Mouse (Mus musculus) urinary bladder, adult 18-20 months (tissue): Measurements from ENCODE around the gene Unc119.
A peak's percentile ranks its signal among the peaks of the same experiment; 100 is the strongest.

Source experiments
- DNase-seq, 2 experiments: peaks; one replicate each; pipeline ENCODE4 v3.0.0; 2022; ENCODE audit warnings: low spot score in 2 of 2, mixed read lengths in 2 of 2

Gene Unc119

DNA sequence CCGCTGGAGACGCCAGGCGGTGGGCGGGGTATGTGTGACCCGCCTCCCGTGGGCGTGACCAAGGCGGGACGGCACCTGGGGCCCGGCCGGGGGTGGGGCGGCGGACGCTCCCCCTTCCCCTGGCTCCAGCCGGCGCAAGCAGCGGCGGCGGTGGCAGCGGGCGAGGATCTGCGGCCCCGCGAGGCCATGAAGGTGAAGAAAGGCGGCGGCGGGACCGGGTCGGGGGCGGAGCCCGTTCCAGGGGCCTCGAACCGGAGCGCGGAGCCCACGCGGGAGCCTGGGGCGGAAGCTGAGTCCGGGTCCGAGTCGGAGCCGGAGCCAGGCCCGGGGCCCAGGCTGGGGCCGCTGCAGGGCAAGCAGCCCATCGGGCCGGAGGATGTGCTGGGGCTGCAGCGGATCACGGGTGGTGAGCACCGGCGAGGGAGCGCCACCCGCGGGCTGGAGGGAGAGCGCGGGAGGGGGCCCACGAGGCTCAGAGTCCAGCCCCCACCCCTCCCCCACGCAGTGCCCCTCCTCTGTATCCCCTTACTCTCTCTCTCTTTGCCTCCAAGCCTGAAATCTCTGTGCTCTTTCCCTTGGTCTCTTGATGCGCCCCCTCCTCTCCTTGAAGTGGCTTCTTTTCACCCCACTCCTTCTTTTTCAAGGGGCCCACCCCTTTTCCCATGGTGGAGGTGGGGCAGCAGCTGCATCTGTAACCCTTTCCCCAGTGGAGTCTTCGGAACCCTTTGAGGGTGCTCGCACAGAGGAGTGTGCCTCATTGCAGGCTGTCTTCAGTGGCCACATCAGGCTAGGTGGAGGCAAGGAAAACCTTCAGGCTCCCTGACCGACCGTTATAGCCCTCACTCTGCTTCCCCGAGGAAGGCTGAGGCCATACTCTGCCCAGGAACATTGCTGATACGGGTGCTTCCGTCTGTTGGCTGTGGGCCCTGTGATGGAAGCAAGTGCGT is at the start of gene Unc119:
TSS of gene Unc119 (plus strand) at position 102 of the 947 bp plus-strand sequence.
- peak; percentile 71 to 79 for DNase-seq

DNA sequence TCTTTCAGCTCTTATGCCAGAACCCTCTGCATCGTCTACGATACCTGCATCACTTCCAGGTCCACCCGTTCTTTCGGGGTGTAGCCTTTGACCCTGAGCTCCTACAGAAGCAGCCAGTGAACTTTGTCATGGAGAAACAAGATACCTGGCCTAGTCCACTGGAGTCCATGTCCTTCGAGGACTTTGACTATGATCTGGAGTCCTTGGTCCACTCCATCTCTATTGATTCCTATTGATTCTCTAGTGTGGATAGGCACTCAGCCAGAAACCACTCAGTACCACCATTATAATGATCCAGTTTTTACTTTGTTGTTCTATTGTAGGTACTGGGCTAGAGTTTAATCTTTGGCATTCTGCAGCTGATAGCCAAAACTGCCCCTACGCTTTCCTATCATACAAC is 48.7 kb upstream of the Unc119 start:
- no peak for DNase-seq

DNA sequence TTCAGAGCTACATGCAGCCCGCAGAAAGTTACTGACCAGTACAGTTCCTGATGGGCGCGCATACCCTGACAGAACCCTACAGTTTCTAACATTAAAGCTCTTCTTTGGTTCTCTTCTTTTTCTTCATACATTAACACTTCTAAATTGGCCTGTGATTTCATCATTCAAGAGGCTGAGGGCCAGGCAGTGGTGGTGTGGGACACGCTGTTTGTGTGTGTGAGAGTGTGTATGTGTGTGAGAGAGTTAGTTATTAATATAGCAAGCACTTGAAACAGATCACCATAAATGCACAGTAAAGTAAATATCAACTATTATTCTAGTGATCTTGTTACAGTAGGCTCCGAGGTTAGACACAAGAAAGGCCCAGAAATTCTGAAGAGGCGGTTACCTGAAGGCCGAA is 42.4 kb upstream of the Unc119 start:
- DNase-seq = no peak

DNA sequence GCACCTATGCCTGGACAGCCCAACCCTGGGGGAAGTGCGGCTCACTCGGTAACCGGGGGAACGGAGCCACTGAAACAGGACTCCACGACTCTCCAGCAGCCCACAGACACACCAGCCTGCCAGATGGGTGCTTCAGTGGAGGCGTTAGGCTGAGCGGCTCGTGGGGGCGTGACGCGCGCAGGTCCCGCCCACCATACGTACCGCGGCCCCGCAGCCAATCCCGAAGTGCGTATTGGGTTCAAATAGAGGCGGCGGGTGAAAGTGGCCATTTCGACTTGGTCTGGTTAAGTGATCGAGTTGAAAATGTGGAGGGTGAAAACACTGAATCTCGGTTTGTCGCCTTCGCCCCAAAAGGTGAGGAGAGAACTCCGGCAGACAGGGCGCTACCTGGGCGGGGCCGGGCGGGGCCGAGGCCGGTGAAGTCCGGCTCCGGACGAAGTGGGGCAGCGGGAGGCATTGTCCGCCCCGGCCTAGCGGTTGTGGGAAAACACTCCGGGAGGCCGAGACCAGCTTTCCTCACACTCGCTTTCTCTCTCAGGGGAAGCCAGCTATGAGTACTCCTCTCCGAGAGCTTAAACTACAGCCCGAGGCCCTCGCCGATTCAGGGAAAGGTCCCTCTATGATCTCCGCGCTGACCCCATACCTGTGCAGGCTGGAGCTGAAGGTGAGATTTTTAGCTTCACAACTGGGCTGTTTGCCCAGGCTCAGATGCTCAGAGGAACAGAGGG is 41.8 kb upstream of the Unc119 start, which contains the start of gene Spag5:
TSS of gene Spag5 (plus strand) at position 173 of the 728 bp plus-strand sequence.
- peak; percentile 81 for DNase-seq

DNA sequence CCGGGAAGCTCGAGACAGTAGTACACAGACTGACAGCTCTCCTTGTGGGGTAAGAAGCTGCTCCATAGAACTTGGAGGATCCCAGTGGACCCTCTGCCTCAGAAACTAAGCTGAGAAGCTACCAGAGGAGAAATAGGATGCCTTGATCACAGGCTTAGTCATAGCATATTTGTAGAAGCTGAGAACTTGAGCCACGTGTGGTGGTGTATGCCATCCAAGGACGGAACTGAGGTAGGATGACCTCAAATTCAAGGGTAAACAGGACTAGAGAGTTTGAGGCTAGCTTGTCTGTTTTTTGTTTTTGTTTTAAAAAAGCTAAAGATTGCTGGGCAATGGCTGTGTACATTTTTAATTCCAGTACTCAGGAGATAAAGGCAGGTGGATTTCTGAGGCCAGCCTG is 38.0 kb upstream of the Unc119 start:
- no peak for DNase-seq

DNA sequence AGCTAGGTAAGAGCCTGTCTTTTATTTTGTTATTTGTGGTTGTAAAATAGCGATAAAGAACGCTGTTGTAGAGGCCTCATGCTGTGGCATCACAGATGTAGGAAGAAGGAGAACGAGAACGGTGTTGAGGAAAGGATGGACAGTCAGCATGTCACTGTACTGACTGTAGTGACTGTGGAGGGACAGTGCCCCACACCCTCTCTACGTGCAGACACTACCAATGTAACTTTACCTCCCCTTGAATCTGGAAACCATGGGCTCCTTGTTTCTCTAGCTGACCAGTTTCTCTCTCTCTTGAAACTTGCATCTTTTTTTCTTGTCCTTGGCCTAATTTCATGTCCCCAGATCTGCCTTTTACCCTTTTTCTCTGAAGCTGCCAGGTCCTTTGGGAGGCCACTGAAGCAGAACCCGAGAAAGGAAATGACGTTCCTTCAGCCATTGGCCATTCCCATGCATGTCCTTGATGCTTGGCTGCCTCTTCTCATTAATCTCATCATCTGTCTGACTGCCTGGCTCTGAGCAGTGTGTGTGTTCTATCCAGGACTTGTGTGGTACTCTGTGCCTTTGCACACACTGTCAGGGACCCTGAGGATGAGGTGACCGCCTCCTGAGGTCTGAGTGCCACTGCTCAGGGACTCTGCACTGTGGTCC is 32.3 kb upstream of the Unc119 start:
- no peak for DNase-seq

DNA sequence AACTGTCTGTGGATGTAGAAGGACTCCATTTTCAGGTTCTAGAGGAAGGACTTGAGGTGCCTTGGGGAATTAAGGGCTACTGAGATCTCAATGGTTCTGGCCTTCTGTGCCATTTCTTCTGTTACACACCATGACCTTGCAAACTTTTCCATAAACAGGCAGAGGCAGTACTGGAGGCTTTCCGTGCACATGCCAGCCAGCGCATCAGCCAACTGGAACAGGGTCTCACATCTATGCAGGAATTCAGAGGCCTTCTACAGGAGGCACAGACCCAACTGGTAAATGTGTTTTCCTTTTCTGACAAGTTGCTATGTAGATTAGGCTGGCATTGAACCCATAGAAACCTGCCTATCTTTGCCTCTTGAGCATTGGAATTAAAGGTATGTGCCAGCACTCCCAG is 29.6 kb upstream of the Unc119 start:
- no peak for DNase-seq

DNA sequence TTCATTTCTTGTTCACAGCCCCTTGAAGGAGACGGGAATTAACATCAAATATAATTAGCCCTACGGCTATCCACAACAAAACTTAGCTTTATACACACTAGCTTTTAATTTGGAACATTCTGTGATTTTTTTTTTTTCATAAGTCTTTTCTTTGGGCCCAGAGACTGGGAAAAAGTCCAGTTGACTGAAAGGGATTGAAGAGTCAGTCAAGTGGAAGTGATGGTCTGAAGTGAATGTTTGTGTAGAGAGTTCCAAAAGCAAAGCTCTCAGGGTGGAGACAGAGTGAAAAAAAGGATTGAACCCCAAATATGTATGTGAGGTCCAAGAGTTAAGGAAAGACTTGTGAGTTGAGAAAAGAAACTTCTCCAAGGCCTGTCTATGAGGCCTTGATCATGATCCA is 24.9 kb upstream of the Unc119 start:
- DNase-seq = no peak

DNA sequence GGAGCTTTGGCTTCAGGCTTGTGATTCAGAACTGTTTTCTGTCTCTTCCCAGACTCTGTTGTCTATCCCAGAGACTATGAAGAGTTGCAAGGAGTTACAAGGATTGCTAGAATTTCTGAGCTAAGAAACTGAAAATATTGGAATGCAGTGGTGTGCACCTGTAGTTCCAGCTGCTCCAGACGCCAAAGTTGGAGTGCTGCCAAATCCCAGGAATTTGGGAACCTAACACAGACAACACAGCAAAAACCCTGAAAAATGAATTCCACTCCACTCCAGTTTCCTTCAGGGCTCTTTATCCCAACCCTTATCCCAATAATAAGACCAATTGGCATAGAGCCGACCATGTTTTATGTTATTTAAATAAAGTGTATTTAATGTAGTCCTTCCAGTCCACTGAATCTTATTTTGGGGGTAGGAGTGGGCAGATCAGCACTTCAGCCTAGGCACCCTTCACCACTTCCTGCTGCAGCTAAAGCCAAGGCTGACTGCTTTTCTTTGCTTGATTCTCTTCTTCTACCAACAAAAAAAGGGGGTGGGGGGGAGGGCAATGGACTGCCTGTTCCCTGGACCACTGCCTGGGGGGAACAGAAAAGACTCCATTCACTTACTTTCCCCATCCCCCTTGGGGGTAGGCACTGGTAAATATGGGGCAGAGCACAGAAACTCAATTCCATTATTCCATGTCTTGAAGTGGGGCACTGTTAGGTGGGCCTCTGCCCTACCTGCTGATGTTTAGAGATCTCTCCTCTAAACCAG is 21.0 kb upstream of the Unc119 start:
- DNase-seq = no peak

DNA sequence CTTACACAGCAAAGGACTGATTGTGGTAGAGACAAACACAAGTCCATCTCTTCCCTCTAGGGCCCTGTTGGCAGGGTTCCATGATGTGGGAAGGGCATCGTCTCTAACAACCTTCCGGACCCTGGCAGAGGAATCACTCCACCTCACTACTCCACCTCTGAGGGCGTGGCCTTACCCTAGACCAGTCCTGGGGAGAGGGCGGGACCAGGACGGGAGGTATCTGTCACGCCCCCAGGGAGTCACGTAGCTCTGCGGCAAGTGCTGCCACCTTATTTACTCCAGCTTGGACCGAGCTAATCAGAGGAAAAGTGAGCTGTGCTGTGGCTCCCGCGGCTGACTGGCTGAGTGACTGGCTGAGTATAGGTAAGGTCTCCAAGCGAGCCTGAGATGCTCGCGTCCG is 20.4 kb upstream of the Unc119 start, which contains the start of gene Aldoc:
TSS of gene Aldoc (plus strand) at position 109 of the 400 bp plus-strand sequence.
- peak; percentile 60 to 73 for DNase-seq

DNA sequence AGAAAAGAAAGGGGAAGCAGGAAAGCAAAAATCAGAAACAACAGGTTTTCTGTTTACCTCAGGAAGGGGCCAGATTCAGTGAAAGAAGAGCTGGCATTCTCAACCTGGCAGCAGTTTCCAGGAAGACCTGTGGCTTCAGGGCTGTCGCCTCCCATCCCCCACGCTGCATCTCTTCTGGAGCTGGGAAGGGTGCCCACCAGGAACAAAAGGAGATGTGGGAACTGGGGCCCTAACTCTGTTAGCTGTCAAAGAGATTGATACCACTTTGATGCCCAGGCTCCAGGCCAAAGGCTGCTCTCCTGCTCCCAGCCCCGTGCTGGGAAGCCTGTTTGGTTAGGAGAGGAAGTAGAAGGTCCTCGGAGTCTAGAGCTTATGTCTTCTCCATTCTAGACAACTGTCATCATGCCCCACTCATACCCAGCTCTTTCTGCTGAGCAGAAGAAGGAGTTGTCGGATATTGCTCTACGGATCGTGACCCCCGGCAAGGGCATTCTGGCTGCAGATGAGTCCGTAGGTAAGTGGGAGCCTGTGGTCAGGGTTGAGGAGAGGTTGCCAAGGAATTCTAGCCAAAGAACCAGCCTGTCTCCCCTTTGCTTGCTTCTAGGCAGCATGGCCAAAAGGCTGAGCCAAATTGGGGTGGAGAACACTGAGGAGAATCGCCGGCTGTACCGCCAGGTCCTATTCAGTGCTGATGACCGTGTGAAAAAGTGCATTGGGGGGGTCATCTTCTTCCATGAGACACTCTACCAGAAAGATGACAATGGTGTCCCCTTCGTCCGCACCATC is 19.1 kb upstream of the Unc119 start:
- DNase-seq = no peak

DNA sequence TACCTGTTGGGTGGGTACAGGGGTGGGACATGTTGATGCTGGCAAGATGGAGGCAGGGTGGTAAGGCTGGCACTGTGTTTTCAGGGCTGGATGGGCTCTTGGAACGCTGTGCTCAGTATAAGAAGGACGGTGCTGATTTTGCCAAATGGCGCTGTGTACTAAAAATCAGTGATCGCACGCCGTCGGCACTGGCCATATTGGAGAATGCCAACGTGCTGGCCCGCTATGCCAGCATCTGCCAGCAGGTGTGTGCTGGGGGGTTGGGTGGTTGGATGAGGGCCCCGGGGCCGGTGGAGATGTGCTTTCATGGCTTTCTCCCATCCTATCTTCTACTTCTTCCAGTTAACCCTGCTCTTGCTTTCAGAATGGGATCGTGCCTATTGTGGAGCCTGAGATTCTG is 18.3 kb upstream of the Unc119 start:
- DNase-seq = no peak

DNA sequence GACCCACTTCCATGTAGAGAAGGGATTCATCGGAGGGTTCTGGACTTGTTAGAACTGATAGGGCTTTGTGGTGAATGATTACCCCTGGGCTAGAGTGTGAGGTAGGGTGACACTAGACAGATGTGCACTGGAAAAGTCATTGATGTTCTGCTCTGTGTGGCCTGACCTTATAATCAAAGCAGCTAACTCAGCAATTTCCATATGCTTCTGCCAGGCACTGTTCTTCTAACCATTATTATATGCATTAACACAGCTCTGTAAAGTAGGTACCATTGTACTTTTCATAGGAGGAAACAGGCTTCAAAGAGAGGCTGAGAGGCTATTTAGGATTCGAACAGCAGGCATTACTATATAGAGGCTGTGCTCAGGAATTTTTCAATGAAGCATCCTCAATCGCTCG is 16.1 kb upstream of the Unc119 start:
- no peak for DNase-seq

DNA sequence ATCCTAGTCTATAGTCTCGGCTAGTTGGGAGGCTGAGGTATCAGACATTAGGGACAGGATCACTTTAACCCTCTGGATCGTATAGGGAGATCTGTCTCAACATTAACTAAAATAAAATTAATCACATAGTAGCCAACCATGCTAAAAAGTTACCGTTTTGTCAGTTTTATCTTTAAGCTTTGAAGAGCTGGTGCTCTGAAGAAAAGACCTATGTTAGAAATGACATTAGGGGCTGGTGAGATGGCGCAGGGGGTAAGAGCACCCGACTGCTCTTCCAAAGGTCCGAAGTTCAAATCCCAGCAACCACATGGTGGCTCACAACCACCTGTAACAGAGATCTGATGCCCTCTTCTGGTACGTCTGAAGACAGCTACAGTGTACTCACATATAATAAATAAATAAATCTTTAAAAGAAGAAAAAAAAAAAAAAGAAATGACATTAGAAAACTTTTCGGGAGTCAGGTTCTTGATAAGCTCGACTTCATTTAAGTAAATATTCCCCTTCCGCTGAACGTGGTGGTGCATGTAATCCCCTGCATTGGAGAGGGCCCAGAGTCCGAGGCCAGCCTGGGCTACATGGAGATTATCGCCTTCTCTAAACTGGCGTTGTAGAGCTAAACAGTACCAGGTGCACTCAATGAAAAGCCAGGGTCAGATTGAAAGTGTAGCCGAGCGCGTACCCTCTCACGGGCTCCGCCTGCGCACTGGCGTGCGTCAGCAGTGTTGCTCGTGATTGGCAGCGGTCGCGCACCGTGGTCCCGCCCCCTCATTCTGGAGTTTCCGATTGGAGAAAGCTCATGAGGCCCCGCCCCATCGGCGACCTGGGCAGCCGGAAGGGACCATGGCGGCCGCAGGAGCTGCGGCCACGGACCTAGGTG is 15.4 kb upstream of the Unc119 start, which contains the start of gene Pigs:
TSS of gene Pigs (plus strand) at position 782 of the 878 bp plus-strand sequence.
- DNase-seq = peak; percentile 92 to 93

DNA sequence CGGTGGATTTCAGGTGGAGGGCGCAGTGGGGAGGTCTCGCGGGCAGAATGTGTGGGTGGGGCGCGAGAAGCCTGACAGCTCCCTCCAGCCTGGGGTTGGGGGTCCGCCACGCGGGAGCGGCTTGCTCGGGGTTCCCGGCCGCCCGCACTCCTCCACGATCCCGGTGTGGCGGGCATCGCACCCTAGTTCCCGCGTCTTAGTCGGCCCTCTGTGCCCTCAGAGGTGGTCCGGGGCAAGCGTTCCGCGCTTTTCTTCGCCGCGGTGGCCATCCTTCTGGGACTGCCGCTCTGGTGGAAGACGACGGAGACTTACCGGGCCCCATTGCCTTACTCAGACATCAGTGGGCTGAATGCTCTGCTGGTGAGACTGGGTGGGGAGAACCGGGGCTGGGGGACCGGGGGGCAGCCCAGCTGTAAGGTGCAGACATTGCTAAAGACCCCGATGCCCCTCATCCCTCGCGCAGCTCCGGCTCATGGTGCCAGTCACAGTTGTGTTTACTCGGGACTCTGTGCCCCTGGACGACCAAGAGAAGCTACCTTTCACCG is 14.7 kb upstream of the Unc119 start:
- DNase-seq = no peak

DNA sequence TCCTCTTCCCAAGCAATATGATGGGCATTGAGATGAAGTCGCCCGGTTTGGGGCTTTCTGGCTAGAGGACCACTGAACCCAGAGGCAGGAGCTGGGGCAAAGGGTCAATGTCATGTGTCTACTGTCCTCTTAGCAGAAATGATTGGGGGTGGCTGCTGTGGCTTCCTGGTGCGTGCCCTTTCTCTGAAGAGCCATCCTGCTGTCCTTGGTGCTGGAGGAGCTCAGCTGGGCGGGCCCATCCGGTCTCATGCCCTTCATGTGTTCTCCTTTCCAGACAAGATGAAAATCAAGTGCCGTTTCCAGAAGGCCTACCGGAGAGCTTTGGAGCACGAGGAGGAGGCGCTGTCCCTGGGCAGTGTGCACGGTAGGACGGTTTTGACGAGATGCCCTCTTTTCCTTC is 10.6 kb upstream of the Unc119 start:
- DNase-seq = no peak

DNA sequence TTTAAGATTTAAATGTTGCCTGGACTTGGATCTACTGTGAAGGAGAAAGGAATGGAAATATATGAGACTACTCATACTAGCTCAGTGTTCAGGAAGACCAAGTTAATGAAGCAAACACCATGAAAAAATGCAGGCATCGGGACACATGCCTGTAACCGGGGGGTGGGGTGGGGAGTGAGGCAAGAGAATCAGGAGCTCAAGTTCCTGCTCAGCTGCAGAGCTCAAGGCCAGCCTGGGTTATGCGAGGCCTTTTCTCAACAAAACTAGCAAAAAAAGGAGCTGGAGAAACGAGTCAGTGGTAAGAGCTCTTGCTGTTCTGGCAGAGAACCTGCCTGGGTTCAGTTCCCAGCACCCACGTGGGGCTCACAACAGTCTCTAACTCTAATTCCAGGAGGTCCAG is 9.3 kb upstream of the Unc119 start:
- DNase-seq = no peak

DNA sequence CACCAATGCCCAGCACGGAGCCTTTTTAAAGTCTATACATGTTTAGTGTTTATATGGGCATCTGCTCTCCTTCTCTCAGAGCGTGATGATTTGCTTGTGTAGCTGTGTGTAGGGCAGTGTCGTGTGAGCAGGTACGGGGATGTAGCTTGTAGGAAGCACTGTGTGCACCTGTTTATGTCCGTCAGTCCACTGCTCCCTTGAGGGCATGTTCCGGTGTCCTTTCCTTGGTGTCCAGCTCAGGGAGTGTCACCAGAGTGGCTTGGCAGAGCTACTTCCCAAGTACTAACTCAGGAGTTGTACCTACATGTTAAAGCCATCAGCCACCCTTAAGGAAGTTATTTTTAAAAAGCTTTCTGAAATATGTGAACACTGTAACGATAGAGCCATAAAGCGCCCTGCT is 6.2 kb upstream of the Unc119 start:
- DNase-seq = no peak

DNA sequence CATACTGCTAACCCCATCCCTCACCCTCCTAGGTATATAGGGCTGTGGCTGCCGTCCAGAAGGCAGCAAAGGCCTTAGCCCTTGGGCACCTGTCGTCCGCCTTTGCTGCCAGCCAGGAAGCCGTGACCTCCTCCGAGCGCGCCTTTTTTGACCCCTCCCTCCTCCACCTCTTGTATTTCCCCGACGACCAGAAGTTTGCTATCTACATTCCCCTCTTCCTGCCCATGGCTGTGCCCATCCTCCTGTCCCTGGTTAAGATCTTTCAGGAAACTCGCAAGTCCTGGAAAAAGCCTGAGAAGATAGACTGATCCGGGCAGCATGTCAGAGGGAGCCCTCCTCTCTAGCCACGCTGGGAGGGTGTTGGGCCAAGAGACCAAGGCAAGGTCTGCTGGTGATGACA is 1.6 kb upstream of the Unc119 start:
- DNase-seq = no peak
